Mouse (Mus musculus): Measurements from ENCODE around the gene Tmem91.

Gene Tmem91

DNA sequence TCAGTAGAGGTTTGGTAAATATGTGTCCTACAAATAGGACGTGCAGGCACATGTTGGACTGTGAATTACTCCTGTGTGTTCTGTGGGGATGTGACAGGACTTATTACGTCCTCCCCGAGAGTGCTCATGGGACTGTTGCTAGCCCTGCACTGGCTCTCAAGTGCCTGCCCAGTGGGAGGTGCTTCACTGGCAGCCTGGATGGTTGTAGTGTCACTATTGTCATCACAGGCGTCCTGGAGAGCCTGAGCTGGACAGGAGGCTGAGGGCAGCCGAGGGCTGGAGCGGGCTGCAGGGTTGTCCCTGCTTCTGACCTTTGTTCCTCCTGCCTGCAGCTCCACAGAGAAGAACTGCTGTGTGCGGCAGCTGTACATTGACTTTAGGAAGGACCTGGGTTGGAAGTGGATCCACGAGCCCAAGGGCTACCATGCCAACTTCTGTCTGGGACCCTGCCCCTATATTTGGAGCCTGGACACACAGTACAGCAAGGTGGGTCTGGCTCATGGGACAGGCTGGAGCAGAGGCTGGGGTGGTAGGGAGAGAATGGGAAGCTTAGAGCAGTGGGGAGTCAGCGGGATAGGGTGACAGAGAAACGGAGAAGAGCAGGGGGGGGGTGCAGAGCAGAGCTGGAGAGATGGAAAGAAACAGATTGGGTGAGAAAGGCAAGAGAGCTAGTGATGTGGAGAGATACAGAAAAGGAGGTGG lies 29.0 kb upstream of the Tmem91 start:
- in situ Hi-C loops (cut with MboI; ENCODE audit: low pct_unique_long_range_greater_than_20kb in 1 of 2, low sequenced_read_pairs in 2 of 2, unreplicated experiment in 1 of 2): loop anchor here in 1 of 2 experiments (5.0 kb wide), 1 partner anchor 82 kb away; no protein-coding TSS in a partner anchor

DNA sequence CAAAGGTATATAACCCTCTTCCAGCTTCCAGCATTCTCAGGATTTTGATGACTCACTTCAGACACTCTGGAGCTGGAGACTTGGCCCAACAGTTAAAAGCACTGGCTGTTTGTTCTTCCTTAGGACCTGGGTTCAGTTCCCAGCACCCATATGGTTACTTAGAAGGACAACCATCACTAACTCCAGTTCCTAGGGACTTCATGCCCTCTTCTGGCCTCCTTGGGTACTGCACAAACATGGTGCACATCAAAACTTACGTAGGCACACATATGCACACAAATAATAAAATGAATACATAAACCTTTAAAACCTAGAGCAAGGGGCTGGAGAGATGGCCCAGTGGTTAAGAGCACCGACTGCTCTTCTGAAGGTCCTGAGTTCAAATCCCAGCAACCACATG lies 27.4 kb upstream of the Tmem91 start:
- in situ Hi-C loops (cut with MboI; ENCODE audit: low pct_unique_long_range_greater_than_20kb in 1 of 2, low sequenced_read_pairs in 2 of 2, unreplicated experiment in 1 of 2): loop anchor here in 1 of 2 experiments (5.0 kb wide), 1 partner anchor 80 kb away; no protein-coding TSS in a partner anchor

DNA sequence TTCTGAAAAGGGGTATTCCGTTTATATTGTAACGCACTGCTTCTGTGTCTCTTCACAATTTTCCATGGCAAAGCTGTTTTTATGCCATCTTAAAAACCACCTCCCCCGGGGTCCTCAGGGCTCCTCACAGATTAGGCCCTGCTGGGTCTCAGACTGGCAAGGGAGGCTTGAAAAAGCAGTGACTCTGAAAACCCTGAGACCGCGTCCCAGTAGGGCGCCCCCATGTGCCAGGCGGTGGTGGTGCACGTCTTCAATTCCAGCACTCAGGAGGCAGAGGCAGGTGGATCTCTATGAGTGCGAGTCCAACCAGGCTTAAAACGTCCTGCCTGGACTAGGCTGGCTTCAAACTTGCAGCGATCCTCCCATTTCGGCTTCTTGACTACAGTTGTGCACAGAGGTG lies 25.8 kb upstream of the Tmem91 start:
- in situ Hi-C loops (cut with MboI; ENCODE audit: low pct_unique_long_range_greater_than_20kb in 1 of 2, low sequenced_read_pairs in 2 of 2, unreplicated experiment in 1 of 2): loop anchor here in 1 of 2 experiments (5.0 kb wide), 1 partner anchor 78 kb away; no protein-coding TSS in a partner anchor

DNA sequence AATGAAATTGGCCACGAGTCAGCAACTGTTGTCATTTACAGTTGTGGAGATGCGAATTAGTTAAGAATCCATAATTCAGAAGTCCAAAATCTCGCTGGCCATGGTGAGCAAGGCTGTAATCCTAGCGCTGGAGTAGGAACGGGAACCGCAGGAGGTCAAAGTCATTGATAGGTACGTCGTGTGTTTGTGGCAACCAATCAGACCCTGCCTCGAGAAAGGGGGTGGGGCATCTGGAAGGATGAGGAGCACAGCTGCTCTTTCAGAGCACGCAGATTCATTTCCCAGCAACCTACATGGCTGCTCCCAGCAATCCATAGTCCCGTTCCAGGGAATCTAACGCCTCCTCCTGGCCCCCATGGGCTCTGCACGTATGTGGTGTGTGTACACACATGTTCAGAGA lies 24.9 kb upstream of the Tmem91 start:
- in situ Hi-C loops (cut with MboI; ENCODE audit: low pct_unique_long_range_greater_than_20kb in 1 of 2, low sequenced_read_pairs in 2 of 2, unreplicated experiment in 1 of 2): loop anchor here in 1 of 2 experiments (5.0 kb wide), 1 partner anchor 78 kb away; no protein-coding TSS in a partner anchor

DNA sequence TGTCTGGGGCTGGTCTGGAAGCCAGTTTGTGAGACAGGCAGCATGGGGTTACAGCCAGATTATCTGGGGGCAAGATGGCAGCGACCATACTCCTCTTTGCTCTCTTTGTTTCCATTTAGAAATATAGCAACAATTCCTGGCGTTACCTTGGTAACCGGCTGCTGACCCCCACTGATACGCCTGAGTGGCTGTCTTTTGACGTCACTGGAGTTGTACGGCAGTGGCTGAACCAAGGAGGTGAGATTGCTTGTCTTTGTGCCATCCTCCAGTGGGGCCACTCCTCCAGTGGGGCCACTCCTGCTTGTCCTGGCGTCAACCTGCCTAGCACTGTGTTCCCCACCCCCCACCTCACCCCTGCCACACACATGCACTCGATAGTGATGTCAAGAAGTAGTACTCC lies 19.1 kb upstream of the Tmem91 start:
- in situ Hi-C loops (cut with MboI; ENCODE audit: low pct_unique_long_range_greater_than_20kb in 1 of 2, low sequenced_read_pairs in 2 of 2, unreplicated experiment in 1 of 2): no loop called here

DNA sequence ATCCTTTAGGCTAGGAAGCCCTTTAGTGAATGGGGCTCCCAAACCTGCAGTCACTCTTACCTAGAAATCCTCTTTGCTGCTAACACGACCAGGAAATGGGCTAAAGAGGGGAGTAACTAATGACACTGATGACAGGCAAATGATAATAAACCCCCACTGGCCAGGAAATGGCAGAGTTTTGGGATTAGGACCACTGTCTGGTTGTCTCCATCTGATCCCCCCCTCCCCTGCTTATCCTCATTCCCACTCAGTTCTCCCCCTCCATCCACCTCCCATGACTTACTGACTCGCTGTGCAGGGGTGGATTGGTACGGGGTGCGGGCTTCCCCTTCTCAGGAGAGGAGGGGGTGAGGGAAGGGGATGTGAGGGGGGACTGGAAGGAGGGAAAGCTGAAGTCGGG lies 15.1 kb upstream of the Tmem91 start:
- in situ Hi-C loops (cut with MboI; ENCODE audit: low pct_unique_long_range_greater_than_20kb in 1 of 2, low sequenced_read_pairs in 2 of 2, unreplicated experiment in 1 of 2): no loop called here

DNA sequence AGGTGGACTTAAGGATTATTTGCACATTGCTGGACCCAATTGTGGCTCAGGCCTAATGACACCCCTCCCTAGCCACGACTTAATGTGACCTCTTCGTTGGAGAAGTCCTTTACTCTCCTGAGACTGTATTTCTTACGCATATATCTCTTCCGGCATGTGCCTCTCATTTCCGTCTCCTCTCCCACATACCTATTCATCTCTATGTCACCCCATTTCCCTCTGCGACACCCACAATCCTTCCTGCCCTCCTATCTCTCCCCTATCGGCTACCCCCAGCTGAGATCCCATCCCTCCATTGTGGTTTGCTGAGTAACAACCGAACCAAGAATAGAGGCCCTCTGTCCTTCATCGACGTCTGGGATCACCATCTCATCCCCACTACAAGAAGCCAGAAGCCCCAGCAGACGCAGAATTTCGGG lies 14.6 kb upstream of the Tmem91 start:
- in situ Hi-C loops (cut with MboI; ENCODE audit: low pct_unique_long_range_greater_than_20kb in 1 of 2, low sequenced_read_pairs in 2 of 2, unreplicated experiment in 1 of 2): no loop called here

DNA sequence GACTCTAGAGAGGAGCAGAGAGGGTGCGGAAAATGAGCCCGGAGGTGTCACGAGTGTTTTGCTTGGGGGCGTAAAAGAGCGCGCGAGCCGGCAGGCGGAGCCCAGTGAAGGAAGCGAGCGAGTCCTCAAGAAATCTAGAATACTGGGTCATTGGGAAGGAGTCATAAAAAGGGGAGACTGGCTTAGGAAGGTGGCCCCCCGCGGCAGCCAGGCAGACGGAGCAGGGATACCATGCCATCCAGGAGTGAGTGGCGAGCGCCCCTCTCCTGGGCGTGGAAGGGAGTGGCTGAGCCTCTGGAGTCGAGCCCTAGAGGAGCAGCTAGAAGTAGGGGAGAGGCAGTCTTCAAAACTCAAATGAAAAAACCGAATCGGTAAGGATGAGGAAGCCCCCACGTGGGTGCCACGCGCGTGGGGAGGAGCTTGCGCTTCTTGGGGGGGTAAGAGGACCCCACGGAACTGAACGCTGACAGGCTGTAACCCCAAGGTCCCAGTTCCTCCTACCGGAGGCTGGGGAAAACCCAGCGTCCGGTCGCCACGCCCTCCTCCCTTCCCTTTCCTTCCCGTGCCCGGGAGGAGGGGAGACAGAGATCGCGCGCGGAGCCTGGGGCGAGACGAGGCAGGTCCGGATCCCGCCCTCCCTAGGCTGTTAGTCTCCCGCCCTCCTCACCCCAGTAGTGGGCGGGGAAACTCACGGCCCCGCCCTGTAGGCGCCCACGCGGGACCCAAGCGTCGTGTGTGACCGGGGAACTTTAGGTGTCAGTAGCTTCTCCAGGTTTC lies 14.0 kb upstream of the Tmem91 start:
- in situ Hi-C loops (cut with MboI; ENCODE audit: low pct_unique_long_range_greater_than_20kb in 1 of 2, low sequenced_read_pairs in 2 of 2, unreplicated experiment in 1 of 2): no loop called here

DNA sequence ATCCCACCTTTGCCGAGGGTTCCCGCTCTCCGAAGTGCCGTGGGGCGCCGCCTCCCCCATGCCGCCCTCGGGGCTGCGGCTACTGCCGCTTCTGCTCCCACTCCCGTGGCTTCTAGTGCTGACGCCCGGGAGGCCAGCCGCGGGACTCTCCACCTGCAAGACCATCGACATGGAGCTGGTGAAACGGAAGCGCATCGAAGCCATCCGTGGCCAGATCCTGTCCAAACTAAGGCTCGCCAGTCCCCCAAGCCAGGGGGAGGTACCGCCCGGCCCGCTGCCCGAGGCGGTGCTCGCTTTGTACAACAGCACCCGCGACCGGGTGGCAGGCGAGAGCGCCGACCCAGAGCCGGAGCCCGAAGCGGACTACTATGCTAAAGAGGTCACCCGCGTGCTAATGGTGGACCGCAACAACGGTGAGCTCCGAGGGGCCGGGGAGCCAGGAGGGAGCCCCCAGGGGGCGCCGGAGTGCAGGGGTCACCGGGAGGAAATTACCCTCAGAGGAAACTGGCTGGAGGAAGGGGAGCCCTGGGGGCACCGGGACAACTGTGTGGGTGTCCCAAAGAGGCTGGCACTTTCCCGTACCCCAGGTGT lies 12.9 kb upstream of the Tmem91 start:
- in situ Hi-C loops (cut with MboI; ENCODE audit: low pct_unique_long_range_greater_than_20kb in 1 of 2, low sequenced_read_pairs in 2 of 2, unreplicated experiment in 1 of 2): no loop called here

DNA sequence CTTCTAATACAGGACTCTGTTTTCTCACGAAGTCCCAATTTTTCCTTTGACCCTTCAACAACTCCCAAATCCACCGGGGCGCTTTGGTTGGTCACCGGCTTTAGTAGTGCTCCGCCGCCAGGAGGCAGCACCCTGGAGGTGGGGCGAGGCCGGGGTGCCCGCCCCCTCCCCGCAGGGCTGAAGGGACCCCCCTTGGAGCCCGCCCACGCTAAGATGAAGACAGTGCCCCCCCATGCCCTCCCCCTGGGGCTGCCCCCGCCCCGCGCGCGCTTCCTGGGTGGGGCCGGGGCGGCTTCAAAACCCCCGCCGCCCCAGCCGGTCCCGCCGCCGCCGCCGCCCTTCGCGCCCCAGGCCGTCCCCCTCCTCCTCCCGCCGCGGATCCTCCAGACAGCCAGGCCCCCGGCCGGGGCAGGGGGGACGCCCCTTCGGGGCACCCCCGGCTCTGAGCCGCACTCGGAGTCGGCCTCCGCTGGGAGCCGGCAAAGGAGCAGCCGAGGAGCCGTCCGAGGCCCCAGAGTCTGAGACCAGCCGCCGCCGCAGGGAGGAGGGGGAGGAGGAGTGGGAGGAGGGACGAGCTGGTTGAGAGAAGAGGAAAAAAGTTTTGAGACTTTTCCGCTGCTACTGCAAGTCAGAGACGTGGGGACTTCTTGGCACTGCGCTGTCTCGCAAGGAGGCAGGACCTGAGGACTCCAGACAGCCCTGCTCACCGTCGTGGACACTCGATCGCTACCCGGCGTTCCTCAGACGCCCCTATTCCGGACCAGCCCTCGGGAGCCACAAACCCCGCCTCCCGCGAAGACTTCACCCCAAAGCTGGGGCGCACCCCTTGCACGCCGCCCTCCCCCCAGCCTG lies 11.9 kb upstream of the Tmem91 start, which contains the start of gene Tgfb1:
Tgfb1 (plus strand) TSS at position 323 of the 852 bp plus-strand sequence.
- in situ Hi-C loops (cut with MboI; ENCODE audit: low pct_unique_long_range_greater_than_20kb in 1 of 2, low sequenced_read_pairs in 2 of 2, unreplicated experiment in 1 of 2): no loop called here

DNA sequence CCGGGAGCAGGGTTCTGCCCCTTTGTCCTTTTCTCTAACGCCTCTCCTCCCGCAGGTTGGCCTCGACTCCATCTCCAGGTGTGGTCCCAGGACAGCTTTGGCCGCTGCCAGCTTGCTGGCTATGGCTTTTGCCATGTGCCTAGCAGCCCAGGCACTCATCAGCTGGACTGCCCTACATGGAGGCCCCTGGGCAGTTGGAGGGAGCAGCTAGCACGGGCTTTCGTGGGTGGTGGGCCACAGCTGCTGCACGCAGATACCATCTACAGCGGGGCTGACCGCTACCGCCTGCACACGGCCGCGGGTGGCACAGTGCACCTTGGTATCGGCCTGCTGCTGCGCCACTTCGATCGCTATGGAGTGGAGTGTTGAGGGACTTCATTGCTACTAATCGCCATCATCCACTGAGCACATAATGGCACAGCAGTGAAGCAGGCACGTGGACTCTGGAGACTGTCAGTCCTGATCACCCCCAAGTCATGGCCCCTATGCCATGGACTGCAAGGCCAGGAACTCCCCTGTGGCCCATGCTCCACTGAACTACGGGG lies 11.0 kb upstream of the Tmem91 start:
- in situ Hi-C loops (cut with MboI; ENCODE audit: low pct_unique_long_range_greater_than_20kb in 1 of 2, low sequenced_read_pairs in 2 of 2, unreplicated experiment in 1 of 2): no loop called here

DNA sequence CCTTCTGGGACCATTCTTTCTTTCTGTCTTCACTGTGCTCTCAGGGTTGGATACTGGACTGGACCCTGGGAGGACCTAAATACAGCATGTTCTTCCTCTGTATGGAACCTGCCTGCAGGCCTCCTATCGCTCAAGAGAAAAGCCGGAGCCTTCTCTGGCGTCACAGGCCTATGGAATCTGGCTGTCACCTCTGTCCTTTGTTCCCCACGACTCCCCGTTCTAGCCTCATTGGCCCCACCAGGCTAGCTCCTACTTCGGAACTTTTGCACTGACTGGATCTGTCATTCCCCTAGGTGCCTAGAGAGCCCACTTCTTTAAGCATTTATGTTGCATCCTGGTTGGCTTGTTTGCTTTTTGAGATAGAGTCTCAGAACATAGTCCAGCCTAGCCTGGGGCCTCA lies 9.7 kb upstream of the Tmem91 start:
- in situ Hi-C loops (cut with MboI; ENCODE audit: low pct_unique_long_range_greater_than_20kb in 1 of 2, low sequenced_read_pairs in 2 of 2, unreplicated experiment in 1 of 2): no loop called here

DNA sequence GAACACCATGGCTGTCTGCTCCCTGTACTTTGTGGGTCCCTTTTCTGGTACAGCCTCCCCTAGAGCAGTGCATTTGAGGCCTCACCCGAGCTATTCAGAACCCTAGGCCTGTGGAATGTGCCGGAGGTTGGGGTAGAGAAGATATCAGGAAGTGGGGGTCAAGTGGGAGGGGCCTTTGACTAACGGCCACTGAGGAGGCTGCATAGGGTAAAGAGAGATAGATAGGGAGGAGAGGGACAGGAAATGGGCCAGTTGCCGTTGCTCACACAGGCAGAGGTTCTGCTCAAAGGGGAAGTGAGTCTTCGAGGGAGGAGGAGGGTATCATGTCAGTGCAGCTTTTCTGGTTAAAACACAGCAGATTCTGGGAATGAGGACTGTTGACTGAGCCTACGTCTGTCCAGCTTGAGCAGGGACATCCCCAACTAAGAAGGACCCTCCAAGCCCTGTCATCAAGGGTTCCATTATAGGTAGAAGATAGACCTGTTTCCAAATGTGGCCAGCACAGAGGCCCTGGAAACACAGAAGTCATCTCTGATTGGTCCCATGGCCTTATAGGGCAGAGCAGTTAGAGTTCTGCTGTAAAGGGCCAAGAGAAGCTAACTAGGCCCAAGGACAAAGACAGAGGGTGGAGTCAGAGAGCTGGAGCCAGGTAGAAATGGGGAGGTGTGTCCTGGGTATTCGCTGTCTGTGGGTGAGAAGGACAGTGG lies 8.7 kb upstream of the Tmem91 start:
- in situ Hi-C loops (cut with MboI; ENCODE audit: low pct_unique_long_range_greater_than_20kb in 1 of 2, low sequenced_read_pairs in 2 of 2, unreplicated experiment in 1 of 2): no loop called here

DNA sequence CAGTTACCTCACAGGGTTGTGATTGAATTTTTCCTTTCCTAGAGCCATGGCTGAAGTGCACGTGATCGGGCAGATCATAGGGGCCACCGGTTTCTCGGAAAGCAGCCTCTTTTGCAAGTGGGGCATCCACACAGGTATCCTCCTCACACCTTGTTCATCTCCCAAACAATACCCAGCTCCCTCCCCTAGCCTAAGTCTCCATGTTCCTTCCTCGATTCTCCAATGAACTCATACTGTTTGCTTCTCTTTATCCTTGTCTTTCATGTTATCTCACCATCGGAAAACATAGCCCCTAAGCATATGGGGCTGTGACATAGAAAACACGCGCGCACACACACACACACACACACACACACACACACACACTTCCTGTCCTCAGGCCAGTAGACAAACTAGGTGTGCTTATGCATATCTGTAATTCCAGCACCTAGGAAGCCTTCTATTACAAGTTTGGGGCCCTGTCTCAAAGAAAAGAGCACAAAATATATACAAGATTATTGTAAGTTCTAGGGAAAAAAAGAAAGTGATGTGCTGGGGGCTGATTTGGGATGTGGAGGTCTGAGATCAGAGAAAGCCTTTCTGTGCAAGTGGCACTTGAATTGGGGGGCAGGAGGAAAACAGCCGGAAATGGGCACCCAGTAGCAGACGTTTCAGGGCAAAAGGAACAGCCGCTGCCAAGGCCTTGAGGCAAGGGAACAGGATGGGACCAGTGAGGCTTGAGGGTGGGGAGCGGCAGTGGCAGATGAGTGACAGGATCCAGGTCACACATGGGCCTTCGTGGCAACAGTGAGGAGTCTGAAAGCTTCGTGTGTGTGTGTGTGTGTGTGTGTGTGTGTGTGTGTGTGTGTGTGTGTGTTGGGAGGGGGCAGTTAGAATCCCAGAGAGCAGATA lies 6.6 kb upstream of the Tmem91 start:
- in situ Hi-C loops (cut with MboI; ENCODE audit: low pct_unique_long_range_greater_than_20kb in 1 of 2, low sequenced_read_pairs in 2 of 2, unreplicated experiment in 1 of 2): no loop called here

DNA sequence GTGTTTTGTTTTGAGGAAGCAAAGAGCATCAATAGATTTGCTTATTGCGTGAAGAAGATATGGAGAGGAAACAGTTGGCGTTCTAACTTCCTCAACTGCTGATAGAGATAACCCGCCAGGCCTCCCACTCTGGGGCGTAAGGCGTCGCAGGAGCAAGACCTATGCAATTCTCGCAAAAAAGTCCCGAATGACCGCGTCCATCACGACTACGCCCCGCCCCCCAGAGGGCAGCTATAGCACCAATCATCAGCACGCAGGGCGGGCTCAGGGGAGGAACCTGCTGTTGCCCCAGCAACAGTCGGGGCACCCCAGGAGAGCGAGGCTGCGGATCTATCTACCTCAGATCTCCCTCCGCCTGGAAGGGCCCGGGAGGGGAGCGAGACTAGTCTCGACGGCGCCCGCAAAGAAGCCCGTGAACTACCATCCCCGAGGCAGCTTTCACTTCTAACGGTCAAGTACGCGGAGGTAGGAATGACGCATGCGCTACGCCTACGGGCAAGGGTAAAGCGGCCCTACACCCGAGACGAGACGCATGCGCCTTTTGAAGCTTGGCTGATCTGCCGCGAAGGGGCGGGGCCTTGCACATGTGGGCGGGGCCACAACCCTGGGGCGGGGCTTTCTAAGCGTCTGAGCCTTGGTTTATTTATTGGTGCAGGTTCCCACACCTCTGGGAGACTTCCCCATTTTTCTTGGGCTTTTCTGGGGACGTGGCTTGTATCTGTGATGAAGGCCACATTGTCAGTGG lies 5.7 kb upstream of the Tmem91 start, which contains the start of gene B9d2:
B9d2 (plus strand) TSS at position 267 of the 745 bp plus-strand sequence.
- in situ Hi-C loops (cut with MboI; ENCODE audit: low pct_unique_long_range_greater_than_20kb in 1 of 2, low sequenced_read_pairs in 2 of 2, unreplicated experiment in 1 of 2): no loop called here

DNA sequence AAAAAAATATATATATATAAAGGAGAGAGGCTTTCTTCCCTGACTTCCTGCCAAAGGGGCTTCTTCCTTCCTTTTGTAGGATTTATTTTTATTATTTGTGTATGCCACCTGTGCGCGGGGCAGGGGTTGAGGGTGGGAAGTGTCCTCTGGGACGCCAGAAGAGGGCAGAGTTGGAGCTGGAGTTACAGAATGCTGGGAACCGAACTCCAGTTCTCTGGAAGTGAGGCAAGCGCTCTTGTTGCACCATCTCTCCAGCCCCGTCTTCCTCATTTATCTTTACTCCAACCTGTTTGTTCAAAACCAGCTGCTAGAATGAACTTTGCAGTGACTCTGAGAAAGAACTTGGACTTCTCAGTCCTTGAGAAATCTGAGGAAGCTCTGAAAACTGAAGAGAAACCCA lies 5.0 kb upstream of the Tmem91 start:
- in situ Hi-C loops (cut with MboI; ENCODE audit: low pct_unique_long_range_greater_than_20kb in 1 of 2, low sequenced_read_pairs in 2 of 2, unreplicated experiment in 1 of 2): no loop called here

Data from mouse embryonic stem cell (cell line).